Mouse (Mus musculus) neural tube, embryonic 10.5 days (tissue): ENCODE data around the gene Dnajb2.
"Not testable (repeated sequence)": the region's sequence is repeated elsewhere in the genome, so short reads cannot be mapped to it uniquely, and the experiment has no call there.

Source experiments
- DNase-seq: peaks from one replicate; pipeline ENCODE4 v3.0.0-alpha.2; 2017; ENCODE audit warnings: low spot score; ENCODE audit errors: extremely low spot score

Dnajb2 gene

DNA sequence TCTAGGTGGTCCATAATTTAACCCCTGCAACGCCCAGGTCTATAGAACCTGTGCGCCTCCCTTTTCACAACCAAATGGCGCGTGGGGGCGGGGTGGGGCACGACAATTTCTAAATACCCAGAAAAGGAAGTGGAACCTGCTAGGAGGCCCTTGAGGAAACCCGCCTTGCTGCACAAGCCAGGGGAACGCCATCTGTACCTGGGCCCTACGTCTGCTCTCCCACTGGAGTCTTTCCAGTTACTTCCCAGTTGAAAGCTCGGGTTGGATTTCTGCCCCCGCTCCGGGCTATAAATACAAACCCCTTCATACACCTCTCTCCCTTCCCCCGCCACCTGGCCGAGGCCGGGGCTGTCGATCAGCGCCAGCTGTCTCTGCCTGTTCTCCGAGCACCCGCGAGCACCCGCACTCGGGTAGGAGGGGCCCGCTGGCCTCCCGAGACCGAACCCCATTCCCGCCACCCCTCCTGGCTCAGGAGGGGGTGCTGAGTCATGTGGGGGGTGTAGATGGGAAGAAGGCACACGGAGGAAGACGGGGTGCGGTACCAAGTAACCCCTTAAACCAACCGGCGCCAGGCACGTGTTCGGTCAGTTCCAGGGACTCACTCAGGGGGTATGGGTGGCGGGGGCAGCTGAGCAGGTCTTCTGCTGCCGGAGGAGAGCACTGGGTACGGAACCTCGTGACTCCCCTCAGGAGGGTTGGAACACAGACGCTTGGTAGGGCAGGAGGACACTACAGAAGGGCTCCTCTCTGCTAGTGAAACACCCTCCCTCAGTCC is 17.8 kb upstream of the Dnajb2 start:
- peak; percentile 27 for DNase-seq

DNA sequence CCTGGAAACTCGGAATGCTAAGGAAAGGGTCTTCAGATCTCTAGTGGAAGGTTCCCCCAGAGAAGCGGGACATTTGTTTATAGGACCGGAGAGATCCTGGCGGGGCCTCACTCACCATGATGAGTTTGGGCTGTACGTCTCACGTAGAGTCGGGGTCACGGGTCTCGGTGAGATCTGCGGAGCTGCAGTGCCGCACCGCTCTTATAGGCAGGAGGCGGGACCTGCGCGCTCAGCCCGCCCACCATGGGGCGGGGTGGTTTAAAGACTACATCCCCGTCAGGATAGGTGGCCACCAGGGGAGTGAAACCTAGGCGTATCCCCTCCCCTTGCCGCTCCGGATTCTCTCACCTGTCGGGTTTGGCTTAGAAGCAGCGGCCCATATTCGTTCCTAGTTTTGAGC is 17.1 kb upstream of the Dnajb2 start:
- DNase-seq, result peak; percentile 64

DNA sequence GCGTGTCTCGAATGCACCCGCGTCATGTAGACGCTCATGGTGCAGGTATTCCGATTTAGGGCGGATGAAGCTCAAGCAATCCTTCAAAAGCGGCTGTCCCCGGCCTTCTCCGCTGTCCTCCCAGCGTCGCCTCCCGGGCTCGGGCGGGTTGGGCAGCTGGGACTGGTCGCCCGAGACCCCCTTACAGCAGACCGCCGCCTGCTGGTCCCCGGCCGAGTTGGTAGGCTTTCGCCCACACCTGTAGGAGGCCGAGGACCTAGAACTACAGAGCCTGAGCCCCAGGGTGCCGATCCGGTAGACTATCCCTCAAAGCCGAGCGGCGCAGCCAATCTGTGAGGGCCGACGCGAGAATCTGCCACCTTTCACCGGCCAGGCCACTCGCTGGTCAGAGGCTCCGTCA is 16.7 kb upstream of the Dnajb2 start, which contains the start of gene Tuba4a:
TSS of gene Tuba4a (minus strand) at position 335 of the 400 bp plus-strand sequence.
- DNase-seq, result peak; percentile 50

DNA sequence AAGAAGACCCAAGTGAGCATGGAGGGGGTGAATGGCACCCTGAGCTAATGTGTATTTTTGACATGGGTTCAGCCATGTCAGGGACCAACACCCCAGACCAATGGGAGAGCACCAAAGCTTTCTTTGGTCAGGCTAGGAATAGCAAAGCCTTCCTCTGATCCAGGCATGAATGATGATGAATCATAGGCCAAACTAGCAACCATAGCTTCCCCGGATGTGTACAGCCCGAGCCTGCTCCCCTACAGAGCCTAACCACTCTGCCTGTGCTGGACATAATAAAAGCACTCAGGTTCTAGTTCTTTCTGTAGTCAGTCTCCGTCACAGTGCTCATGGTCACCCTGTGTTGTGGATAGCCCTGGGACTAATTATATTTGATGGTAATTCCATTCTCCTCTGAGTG is 14.7 kb upstream of the Dnajb2 start:
- no peak for DNase-seq

DNA sequence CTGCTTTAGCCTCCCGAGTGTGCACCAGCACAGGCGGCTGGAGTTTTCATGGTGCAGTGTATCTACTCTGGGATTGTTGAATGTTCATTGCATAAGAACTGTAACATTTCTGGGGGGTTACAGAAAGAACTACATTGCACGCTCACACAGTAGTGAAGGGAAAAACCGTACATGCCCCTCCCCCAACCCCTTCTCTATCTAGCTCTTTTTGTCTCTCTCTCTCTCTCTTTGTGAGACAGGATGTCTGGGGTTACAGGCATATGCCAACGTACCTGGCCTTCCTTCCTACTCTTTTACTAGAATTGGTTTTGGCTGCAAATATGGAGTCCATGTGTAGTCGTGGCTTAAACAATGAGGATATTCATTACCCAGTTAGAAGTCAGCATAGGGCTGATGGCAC is 13.3 kb upstream of the Dnajb2 start:
- DNase-seq, result no peak

DNA sequence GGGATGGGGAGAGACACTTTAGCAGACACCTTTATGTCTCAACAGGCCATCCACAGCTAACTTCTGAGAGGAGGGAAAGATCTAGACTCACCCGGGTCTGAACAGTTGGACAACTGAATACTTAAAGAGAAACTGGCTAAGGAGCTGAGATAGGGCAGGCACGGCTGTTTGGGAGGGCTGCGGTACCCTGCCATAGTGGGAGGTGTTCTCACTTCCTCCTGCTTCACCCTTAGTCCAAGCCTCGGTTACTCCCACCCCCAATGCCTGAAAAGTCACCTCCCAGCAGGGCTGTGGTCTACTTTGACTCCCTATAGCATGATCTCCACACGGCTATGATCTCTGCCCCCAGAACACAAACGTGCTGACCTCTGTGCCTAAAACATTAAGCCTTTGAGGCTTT is 12.7 kb upstream of the Dnajb2 start:
- no peak for DNase-seq

DNA sequence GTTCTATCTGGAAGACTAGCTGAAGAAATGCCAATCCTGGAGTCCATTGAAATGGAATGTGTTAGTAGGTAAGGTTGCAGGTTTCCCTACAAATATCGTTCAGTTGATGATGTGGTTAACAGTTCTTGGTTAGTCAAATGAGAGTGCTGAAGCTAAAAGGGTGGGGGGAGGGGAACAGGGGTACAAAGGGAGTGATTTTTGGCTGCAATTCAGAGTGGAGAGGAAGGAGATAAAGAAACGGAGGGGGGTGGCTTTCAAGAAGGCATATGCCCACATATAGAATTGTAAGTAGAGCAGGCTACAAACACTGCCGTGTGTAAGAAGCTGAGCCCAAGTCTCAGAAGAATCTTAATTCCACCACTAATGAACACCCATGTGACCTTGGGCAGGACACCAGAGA is 10.7 kb upstream of the Dnajb2 start:
- no peak for DNase-seq

DNA sequence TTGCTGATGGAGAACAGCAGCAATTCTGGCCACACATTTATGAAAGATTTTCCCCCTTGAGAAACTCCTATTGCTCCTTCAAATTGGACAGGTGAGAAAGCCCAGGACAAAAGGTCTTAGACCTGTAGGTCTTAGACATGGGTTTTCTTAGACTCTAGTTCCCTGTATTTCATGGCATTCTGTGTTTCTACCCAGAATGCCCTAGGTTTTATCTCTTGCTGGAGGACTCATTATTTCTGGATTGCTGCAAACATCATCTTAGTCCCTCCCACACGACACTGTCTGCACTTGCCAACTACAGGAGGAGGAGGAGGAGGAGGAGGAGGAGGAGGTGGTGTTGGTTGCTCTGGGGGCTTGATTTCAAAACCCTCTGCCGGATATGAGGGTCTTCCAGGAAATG is 10.1 kb upstream of the Dnajb2 start:
- DNase-seq, result no peak

DNA sequence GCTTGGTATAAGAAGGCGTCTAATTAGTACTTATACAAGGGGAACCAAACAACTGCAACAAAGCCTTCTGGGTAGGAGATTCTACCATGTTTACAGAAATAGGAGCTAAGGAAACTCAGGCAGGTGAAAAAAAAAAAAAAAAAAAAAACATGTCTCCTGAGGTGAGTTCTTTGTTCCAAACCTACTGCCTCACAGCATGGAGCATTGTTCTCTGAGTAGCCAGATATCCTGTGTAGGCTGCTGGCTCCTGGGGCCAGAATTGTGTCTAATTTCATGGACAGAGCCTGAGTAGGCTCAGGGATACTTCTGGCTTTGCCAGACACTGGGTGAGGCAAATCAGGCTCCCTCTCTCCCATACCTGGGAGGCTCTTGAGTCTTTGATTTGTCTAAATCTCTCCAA is 8.6 kb upstream of the Dnajb2 start:
- DNase-seq, result no peak

DNA sequence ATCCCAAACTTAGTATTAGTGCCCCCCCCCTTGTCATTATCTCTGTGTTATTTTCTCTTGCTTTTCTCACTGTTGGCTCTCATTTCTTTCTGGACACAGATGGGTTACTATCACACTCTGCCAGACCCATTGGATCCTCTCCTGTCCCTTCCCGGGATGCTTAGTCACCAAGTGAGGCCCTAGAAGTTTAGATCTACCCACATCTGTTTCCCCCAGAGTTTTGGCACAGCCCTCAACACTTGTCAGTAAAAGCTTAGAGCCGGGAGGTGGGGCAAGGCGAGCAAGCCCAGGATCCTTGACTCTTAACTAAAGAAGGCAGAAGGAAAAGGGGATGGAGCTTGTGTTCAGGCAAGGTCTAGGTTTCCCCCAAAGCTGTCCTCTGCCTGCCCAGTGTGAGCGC is 7.0 kb upstream of the Dnajb2 start:
- no peak for DNase-seq

DNA sequence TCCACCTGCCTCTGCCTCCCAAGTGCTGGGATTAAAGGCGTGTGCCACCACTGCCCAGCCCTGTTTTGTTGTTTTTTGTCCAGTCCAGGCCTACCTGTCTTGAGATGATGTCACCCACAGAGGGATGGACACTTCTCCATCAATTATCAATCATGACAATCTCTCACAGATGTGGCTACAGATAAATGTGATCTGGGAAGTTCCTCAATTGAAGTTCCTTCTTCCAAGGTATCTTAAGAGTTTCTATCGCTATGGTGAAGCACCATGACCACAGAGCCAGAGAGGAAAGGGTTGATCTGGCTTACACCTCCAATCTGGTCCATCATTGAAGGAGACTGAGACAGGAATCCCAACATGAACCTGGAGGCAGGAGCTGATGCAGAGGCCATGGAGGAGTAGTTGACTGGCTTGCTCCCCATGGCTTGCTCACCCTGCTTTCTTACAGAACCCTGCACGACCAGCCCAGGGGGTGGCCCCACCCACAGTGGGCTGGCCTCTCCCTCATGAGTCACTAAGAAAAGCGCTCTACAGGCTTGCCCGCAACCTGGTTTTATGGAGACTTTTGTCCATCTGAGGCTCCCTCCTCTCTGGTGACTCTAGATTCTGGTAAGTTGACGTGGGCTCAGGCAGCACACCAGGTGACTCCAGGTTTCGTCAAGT is 5.7 kb upstream of the Dnajb2 start:
- no peak for DNase-seq

DNA sequence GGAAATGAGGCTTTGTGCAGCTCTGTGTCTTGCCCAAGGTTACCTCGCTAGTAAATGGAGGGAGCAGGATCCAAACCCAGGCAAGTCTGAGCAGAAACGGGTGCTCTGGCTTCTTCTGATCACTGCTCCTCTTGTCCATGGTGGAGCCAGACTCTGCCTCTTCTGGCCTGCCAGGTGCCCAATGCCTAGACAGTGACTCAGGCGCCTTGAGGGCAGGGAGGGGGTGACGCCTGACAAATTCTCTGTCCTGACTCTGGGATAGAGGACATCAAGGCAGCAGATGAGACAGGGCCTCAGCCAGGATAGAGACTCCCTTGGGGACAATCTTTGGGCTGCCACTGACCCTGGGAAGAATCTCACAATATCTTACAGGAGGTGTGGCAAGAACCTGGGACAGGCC is 5.0 kb upstream of the Dnajb2 start:
- DNase-seq, result no peak

DNA sequence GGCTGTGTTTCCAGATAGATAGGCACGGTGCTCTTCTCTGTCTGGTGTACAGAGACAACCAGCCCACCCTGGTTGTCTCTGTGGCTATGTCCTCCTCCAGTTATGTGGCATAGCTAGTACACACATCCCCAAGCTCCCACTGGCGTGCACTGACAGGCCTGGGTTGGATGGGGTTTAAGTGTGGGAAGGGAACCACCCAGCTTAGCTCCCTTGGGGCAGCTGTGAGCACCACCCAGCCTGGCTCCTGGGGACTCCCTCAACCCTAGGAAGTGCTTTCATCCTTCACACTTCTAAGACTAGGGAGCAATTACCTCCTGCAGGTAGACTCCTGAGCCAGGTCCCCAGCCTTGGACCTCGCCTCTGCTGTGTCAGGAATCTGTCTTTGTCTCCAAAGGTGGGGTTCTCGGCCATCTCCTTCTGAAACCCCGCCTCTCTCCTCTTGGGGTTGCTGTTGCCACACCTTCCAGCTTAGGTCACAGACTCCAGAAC is 4.5 kb upstream of the Dnajb2 start, which contains the start of gene A630095N17Rik:
TSS of gene A630095N17Rik (minus strand) at position 439 of the 489 bp plus-strand sequence.
- no peak for DNase-seq

DNA sequence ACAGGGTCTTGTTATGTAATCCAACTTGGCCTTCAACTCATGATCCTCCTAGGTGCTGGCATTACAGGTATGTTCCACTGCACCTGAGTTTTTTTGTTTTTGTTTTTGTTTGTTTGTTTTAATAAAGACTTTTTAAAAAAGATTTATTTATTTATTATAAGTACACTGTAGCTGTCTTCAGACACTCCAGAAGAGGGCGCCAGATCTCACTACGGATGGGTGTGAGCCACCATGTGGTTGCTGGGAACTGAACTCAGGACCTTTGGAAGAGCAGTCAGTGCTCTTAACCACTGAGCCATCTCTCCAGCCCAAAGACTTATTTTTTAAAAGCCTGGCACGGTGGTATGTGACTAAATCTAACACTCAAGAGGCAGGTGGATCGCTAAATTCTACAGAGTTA is 3.7 kb upstream of the Dnajb2 start:
- not testable (repeated sequence) for DNase-seq

DNA sequence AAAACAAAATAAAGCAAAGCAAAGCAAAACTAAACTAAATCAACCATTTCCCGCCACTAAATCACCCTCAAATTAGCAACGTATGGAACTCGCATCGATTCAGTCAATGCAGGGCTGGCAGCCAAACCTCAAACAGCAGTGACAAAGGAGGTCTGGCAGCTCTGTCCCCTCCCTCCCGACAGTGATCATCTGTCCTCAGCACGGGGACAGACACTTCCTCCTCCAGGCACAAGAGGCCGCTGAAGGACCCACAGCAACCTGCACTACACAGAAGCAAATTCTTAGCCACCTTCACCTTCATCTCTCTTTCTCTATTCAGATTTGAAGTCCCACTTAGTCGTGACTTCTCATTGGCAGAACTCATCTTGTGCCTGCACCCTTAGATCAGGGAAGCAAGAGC is 1.6 kb upstream of the Dnajb2 start:
- peak; percentile 44 for DNase-seq

DNA sequence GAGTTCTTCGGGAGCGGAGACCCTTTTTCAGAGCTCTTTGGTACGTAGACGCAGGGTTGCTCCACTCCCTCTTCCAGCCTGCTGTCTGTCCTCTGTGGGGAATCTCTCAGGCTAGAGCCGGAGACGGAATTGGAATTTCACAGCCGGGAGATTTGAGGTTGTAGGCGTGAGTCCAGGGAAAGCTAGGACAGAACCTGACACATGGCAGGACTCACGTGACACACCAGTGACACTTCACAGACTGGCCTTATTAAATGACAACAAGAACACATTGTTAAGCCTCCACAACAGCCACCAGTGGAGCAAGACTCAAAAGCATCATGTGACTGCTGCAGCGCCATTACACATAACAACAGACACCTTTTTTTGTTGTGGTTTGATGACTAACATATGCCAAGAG is 3.4 kb downstream of the Dnajb2 start:
- no peak for DNase-seq

DNA sequence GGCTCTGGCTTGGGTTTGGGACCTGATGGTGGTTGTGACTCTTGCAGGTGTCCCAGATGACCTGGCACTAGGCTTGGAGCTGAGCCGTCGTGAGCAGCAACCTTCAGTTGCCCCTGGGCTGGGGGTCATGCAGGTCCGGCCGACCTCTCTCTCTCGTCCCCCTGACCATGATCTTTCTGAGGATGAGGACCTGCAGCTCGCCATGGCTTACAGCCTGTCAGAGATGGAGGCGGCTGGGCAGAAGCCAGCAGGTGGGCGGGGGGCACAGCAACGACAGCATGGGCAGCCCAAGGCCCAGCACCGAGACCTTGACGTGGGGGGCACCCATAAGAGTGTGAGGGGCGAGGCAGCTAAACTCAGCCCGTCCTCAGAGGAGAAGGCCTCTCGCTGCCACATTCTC is 7.2 kb downstream of the Dnajb2 start:
- no peak for DNase-seq

DNA sequence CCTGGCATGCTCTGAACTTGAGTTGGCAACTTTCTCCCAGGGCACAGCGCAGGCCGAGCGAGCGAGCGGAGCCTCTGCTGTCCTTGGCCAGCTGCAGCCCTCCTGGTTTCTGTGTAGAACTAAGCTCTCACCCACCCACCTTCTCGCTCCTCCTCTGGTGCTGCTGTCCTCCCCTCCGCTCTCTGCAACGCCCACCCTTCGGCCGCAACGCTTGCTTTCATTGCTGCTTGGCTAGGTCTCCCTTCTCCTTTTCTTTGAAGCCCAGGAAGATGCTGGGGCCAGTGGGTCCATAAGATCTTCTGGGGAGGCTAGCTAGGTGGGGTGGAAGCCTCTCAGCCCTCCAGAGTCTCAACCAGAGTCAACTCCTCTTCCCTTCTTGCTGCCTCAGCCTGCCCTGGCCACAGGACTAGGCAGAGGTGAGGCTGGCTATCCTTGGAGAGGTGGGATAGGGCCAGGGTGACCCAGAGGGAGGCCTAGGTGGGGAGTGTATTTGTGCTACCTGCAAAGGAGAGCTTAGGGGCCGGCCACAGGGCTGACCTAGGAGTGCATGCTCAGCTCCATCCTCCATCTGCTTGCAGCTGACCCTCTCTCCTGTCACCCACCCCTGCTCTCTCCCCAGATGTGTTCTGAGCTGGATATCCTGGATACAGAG is 8.1 kb downstream of the Dnajb2 start:
- DNase-seq, result no peak

DNA sequence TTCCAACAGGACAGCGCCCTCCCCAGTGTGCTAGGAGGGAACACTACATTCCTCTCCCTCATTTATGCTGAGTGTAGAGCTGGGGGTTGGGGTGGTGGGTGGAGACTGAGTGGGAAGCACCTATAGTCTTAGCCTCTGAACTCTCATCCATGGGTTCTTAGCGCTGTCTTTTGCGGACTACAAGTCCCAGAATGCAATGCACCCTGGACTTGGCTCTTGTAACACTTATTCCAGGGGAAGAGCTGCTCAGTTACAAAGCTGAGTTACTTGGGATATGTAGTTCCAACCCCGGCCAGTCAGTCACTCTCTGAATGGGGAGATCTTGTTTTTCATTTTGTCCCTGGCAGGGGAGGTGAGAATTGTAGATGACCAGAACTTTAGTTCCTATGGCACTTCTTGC is 8.6 kb downstream of the Dnajb2 start:
- no peak for DNase-seq

DNA sequence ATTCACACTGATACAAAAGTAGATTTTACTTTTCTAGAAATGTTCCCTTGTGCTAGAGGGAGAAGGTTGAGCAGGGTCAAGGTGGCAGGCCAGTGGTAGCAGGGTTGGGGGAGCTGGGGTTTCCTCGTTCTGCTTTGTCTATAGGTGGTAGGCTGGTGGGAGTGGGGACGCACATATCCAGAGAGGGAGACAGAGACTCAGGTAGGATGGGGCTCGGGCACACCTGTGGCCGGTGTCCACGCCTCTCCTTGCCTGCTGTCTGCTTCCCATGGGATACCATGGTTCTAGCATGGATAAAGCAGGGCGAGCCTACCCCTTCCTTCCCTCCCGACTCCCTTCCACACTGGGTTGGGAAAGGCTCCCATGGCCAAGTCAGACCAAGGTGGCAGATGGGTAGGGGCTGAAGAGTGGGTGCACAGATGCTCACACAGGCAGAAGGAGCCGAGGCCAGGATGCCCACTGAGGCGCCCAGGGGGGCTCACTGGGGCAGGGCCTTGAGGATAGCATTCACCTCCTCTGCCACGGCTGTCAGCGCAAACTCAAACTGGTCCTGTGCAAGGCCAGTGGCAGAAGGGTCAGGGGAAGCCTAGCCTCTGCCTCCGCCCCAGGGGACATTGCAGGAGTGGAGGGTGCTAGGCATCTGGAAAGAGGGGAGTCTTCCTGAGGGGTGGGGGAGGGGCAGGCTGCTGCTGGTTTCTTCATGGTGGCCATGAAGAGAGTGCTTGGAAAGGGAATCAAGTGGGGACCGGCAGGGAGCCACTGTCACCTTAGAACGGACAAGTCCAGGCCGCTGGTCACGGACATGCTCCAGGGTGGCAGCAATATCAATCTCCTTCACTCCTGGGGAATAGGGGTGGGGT is 11.1 kb downstream of the Dnajb2 start:
- DNase-seq, result no peak

DNA sequence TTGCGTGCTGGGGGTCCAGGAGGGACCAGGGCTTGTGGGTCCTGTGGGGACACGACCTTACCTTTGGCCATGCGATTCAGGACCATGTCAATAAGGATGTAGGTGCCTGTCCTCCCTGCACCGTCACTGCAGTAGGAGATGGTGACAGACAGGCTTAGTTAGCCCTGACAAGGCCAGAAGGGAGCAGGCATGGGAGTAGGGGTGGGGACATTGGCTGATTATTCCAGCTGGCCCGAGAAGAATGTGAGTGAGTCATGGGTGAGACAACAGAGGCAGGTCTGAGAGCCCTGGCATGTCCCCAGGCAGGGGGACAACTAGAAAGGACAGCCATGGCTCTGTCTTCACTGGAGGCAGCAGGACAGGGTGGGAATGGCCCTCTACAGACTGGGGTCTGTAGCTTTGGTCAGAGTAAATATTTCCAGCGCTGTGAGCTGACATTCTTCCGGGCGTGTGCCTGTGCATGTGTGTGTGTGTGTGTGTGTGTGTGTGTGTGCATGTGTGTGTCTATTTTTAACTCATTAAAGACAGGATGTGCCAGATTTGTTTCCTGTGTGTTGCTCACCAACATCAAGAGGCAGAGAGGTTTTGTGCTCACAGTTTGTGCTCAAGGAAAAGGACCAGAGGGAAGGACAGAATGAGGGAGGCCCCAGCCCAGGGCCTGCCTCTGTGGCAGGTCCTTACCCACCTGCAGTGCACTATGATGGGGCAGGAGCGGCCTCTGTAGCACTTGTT is 12.0 kb downstream of the Dnajb2 start:
- DNase-seq, result no peak
